21 mouse cellular contexts compared by ENCODE assay signal in the genomic region with DNA sequence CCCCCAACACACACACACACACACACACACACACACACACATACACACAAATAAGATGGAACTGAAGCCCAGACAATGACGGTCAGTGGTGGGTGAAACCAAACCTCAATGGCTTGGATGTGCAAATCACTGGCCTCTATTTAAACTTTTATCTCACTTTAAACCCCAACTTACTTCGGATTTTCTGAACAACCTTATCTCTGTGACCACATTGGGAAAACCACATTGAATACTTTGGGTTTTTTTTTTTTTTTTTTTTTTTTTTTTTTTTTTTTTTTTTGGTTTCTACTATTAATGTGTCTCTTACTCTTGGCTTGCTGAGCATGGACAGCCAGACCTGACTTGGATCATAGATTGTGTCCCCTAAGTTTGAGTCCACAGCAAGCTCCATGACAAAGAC.
DNase-seq lines count a peak whose midpoint lies in the region; TF ChIP-seq lines count a peak whose summit lies in the region.
"Had no signal": no experiment of that assay in that cellular context is flagged by ENCODE, and none has a peak within 500 bp of the region (broad histone marks: within the 10 kb centered on the region; RNA-seq: fewer than 3 reads in every experiment).

No protein-coding gene starts in this region.

- H3K4me3 ChIP-seq in CH12.LX (replicated peaks in 1 of 3; ENCODE audit: low read depth in 2 of 3, low read length in 2 of 3, poor library complexity in 1 of 3): no peak overlapping the region
- no peak overlapping the region for H3K4me3 ChIP-seq in MEL (ENCODE audit: control insufficient read depth in 1 of 2, insufficient read depth in 1 of 2, low read depth in 2 of 2, low read length in 2 of 2)
- no peak overlapping the region for H3K4me3 ChIP-seq in left cerebral cortex, adult 2 months
- no peak overlapping the region for H3K4me3 ChIP-seq in layer of hippocampus, adult 2 months
- H3K4me3 ChIP-seq: embryonic facial prominence, embryonic 10.5 days; embryonic facial prominence, embryonic 12.5 days; erythroblast, embryonic 14.5 days; forebrain, embryonic 10.5 days; forebrain, embryonic 12.5 days had no signal

- TF ChIP-seq EP300 in CH12.LX (IDR thresholded peaks at IDR 0.05; ENCODE audit: low read length) (no peak), MEL (IDR thresholded peaks at IDR 0.05; ENCODE audit: low read depth in 1 of 2, low read length in 2 of 2) (no peak)

- TF ChIP-seq CTCF in CH12.LX (conservative IDR thresholded peaks at IDR 0.05 in 1 of 2, IDR thresholded peaks at IDR 0.05 in 1 of 2; ENCODE audit: low read depth in 2 of 2, low read length in 2 of 2) (no peak), MEL (IDR thresholded peaks at IDR 0.05 in 2 of 3, conservative IDR thresholded peaks at IDR 0.05 in 1 of 3; ENCODE audit: control insufficient read depth in 1 of 3, insufficient read depth in 1 of 3, low read depth in 2 of 3, low read length in 3 of 3, poor library complexity in 1 of 3, severe bottlenecking in 1 of 3) (no peak)
- no peak for TF ChIP-seq CTCF in left cerebral cortex, adult 2 months (IDR thresholded peaks at IDR 0.05)
- no peak for TF ChIP-seq CTCF in layer of hippocampus, adult 2 months (conservative IDR thresholded peaks at IDR 0.05)

- dilution Hi-C loops in CH12.LX (cut with MboI; ENCODE audit: extremely low pct_ligation_motif_present, extremely low pct_unique_long_range_greater_than_20kb, low sequenced_read_pairs): no loop called here

- H3K4me2 ChIP-seq in CH12.LX (ENCODE audit: insufficient read depth, low read depth, poor library complexity, severe bottlenecking): no peak overlapping the region
- H3K4me2 ChIP-seq: embryonic facial prominence, embryonic 12.5 days; forebrain, embryonic 12.5 days had no signal

- H3K4me1 ChIP-seq in CH12.LX (ENCODE audit: control insufficient read depth in 1 of 2, insufficient read depth in 2 of 2) (no peaks in the 10 kb centered on the region), MEL (ENCODE audit: control insufficient read depth in 1 of 2, insufficient read depth in 2 of 2, low read length in 2 of 2) (no peaks in the 10 kb centered on the region)
- H3K4me1 ChIP-seq: embryonic facial prominence, embryonic 10.5 days; embryonic facial prominence, embryonic 12.5 days; forebrain, embryonic 10.5 days; forebrain, embryonic 12.5 days had no signal

- H3K9me3 ChIP-seq in CH12.LX (replicated peaks; ENCODE audit: low read length): peaks cover 4% of the 10 kb centered on the region
- no peaks in the 10 kb centered on the region; the same call in 1 of the 2 replicates for H3K9me3 ChIP-seq in MEL (replicated peaks; ENCODE audit: insufficient read depth, low read length)
- H3K9me3 ChIP-seq: embryonic facial prominence, embryonic 12.5 days had no signal

- no peak overlapping the region for H3K9ac ChIP-seq in CH12.LX (ENCODE audit: insufficient read depth, low read depth)
- H3K9ac ChIP-seq in MEL (ENCODE audit: control insufficient read depth, low read depth, low read length, poor library complexity, severe bottlenecking): no peak overlapping the region
- H3K9ac ChIP-seq: embryonic facial prominence, embryonic 12.5 days; forebrain, embryonic 12.5 days had no signal

- H3K79me2 ChIP-seq in CH12.LX (replicated peaks; ENCODE audit: control insufficient read depth, extremely low read depth, insufficient read depth, poor library complexity, severe bottlenecking): no peaks in the 10 kb centered on the region
- no peaks in the 10 kb centered on the region for H3K79me2 ChIP-seq in MEL (ENCODE audit: control insufficient read depth, insufficient read depth, low read length, poor library complexity)

- intact Hi-C loops in left cerebral cortex, adult 2 months (cut with DNase I): no loop called here

- H3K27me3 ChIP-seq in CH12.LX (replicated peaks) (no peaks in the 10 kb centered on the region), MEL (ENCODE audit: control insufficient read depth in 1 of 2, insufficient read depth in 2 of 2, low read length in 2 of 2) (no peaks in the 10 kb centered on the region)
- H3K27me3 ChIP-seq: embryonic facial prominence, embryonic 12.5 days; forebrain, embryonic 12.5 days; Patski had no signal

- H3K36me3 ChIP-seq in CH12.LX (replicated peaks in 1 of 2; ENCODE audit: control insufficient read depth in 1 of 2, insufficient read depth in 1 of 2, low read length in 1 of 2) (no peaks in the 10 kb centered on the region), MEL (ENCODE audit: control insufficient read depth in 1 of 2, insufficient read depth in 2 of 2, low read length in 2 of 2) (no peaks in the 10 kb centered on the region)
- H3K36me3 ChIP-seq: embryonic facial prominence, embryonic 10.5 days; embryonic facial prominence, embryonic 12.5 days; forebrain, embryonic 10.5 days; forebrain, embryonic 12.5 days; G1E had no signal

- in situ Hi-C loops in CH12.LX (cut with MboI; ENCODE audit: low pct_ligation_motif_present, low pct_unique_long_range_greater_than_20kb, low sequenced_read_pairs): no loop called here

- TF ChIP-seq POLR2A in CH12.LX (IDR thresholded peaks at IDR 0.05; ENCODE audit: low read depth, low read length) (no peak), MEL (IDR thresholded peaks at IDR 0.05; ENCODE audit: control insufficient read depth in 1 of 2, insufficient read depth in 1 of 2, low read depth in 1 of 2, low read length in 2 of 2, poor library complexity in 1 of 2) (no peak)

- H3K27ac ChIP-seq in CH12.LX (ENCODE audit: insufficient read depth, low read depth) (no peak overlapping the region), MEL (ENCODE audit: control insufficient read depth, low read depth, low read length) (no peak overlapping the region)
- H3K27ac ChIP-seq in left cerebral cortex, adult 2 months: no peak overlapping the region
- no peak overlapping the region for H3K27ac ChIP-seq in layer of hippocampus, adult 2 months
- H3K27ac ChIP-seq: embryonic facial prominence, embryonic 10.5 days; embryonic facial prominence, embryonic 12.5 days; forebrain, embryonic 10.5 days; forebrain, embryonic 12.5 days had no signal

- DNase-seq in CH12.LX (ENCODE audit: extremely low read depth) (no peak), MEL (ENCODE audit: low read depth, low spot score) (no peak)
- DNase-seq in Muller cell, postnatal 12 days (ENCODE audit: inconsistent ontology term): no peak
- DNase-seq in left cerebral cortex, adult 2 months (ENCODE audit: extremely low spot score in 1 of 2, low spot score in 2 of 2): no peak
- no peak for DNase-seq in layer of hippocampus, adult 2 months (ENCODE audit: low spot score in 2 of 2)
- DNase-seq: adrenal gland, adult 8-10 months; adrenal gland, postnatal 14 days; adrenal gland, postnatal 36 days; B cell, adult 2 months; cerebellum, adult 11-12 months; cerebellum, adult 2 months; cerebellum, adult 9-10 months; cerebellum, postnatal 10 days; cerebellum, postnatal 25 days had no signal

- TF ChIP-seq RAD21 in CH12.LX (IDR thresholded peaks at IDR 0.05; ENCODE audit: low read depth, low read length) (no peak), MEL (IDR thresholded peaks at IDR 0.05; ENCODE audit: low read depth, low read length) (no peak)

TF ChIP-seq in CH12.LX, 34 proteins besides CTCF, POLR2A, EP300 and RAD21:
- no peak for TF ChIP-seq NRF1 (IDR thresholded peaks at IDR 0.05; ENCODE audit: low read depth, low read length)
- peak; percentile 42; the same call in 1 of the 2 replicates for TF ChIP-seq ZNF384 (IDR thresholded peaks at IDR 0.05; ENCODE audit: low read depth, low read length)

TF ChIP-seq in MEL, 35 proteins besides CTCF, POLR2A, EP300 and RAD21:
- TF ChIP-seq ZNF384 (IDR thresholded peaks at IDR 0.05; ENCODE audit: low read depth, low read length) (peak; percentile 63; the same call in 1 of the 2 replicates), RCOR1 (IDR thresholded peaks at IDR 0.05; ENCODE audit: low read depth, low read length) (peak; percentile 79), POLR2AphosphoS2 (IDR thresholded peaks at IDR 0.05; ENCODE audit: low read length) (no peak)

Comparison
In these comparisons a context has a peak if more than half of its experiments do, and no peak if none do; other contexts are left out.
1. Of the 35 proteins assayed by ChIP-seq in both MEL and CH12.LX: peak only in MEL: RCOR1; only in CH12.LX: none; in both: ZNF384; in neither: 33.